Mouse (Mus musculus) heart, adult 2 months (tissue): ENCODE results near the gene Polr2l. TPM values are rescaled to one million over a fixed set of nuclear protein-coding genes. Genes with fewer than 3 reads are reported as not detected.

Experiments
- DNase-seq, 2 experiments: peaks; one replicate each; pipeline ENCODE4 v3.0.0; 2021
- H3K27ac ChIP-seq: fragments of 200-600 bp; 2 replicates; pipeline ENCODE4 v1.8.1; 2022
- H3K27me3 ChIP-seq: fragments of 200-500 bp; 2 replicates; pipeline ENCODE4 v1.6.1; 2012; ENCODE audit warnings: mild to moderate bottlenecking, low read length, inconsistent platforms, mixed read lengths; ENCODE audit not compliant: control insufficient read depth, insufficient read depth
- H3K36me3 ChIP-seq: fragments of 200-500 bp; 2 replicates; pipeline ENCODE4 v1.6.1; 2012; ENCODE audit warnings: low read length, inconsistent platforms; ENCODE audit not compliant: control insufficient read depth, insufficient read depth
- H3K4me1 ChIP-seq: fragments of 200-500 bp; 2 replicates; pipeline ENCODE4 v1.6.1; 2011; ENCODE audit warnings: low read length; ENCODE audit not compliant: control insufficient read depth, insufficient read depth
- H3K4me3 ChIP-seq: fragments of 200-600 bp; 2 replicates; pipeline ENCODE4 v1.8.1; 2022
- H3K79me2 ChIP-seq: fragments of 200-500 bp; replicated peaks from 2 replicates; pipeline ENCODE4 v1.6.1; 2012; ENCODE audit warnings: mild to moderate bottlenecking, inconsistent platforms, low read length, moderate library complexity, mixed read lengths; ENCODE audit not compliant: control insufficient read depth, insufficient read depth
- H3K9ac ChIP-seq: fragments of 200-500 bp; 2 replicates; pipeline ENCODE4 v1.6.1; 2012; ENCODE audit warnings: low read depth, mild to moderate bottlenecking, control low read depth, inconsistent platforms, low read length, mixed read lengths
- CTCF ChIP-seq: fragments of 200-600 bp; IDR thresholded peaks from 2 replicates; pipeline ENCODE4 v1.8.1; 2022; ENCODE audit warnings: antibody characterized with exemption, mild to moderate bottlenecking, moderate library complexity
- EP300 ChIP-seq: fragments of 200-500 bp; IDR thresholded peaks from 2 replicates; pipeline ENCODE4 v1.6.1; 2011; ENCODE audit warnings: low read depth, low read length, control low read depth; ENCODE audit not compliant: insufficient read depth
- POLR2A ChIP-seq: fragments of 200-500 bp; IDR thresholded peaks from 2 replicates; pipeline ENCODE4 v1.6.1; 2011; ENCODE audit warnings: mild to moderate bottlenecking, low read depth, low read length, control low read depth; ENCODE audit not compliant: insufficient read depth
- WGBS: fragments of 180-500 bp; shearing (Covaris S2); methylation state at CpG from one replicate; pipeline ENCODE4 v1.1.7; 2018; 5-methylcytosine and 5-hydroxymethylcytosine counted together
- intact Hi-C: fragments of 180-260 bp; cut with DNase I; formaldehyde crosslinking; loops from one replicate; pipeline ENCODE4 v1.15.1; 2025
- polyA plus RNA-seq: library from polyadenylated mRNA; depleted of rRNA; stranded (reverse); fragments of >200 nt; gene quantifications from 2 replicates; pipeline ENCODE4 v1.2.3, GENCODE M21; 2012
- total RNA-seq, 2 experiments: library from RNA; stranded (reverse); gene quantifications; 2 replicates each; pipeline ENCODE4 v1.2.3; 2021

Polr2l gene
- total and polyA plus RNA-seq, 3 experiments = 62.6 to 82.8 (median 71.7) TPM

DNA sequence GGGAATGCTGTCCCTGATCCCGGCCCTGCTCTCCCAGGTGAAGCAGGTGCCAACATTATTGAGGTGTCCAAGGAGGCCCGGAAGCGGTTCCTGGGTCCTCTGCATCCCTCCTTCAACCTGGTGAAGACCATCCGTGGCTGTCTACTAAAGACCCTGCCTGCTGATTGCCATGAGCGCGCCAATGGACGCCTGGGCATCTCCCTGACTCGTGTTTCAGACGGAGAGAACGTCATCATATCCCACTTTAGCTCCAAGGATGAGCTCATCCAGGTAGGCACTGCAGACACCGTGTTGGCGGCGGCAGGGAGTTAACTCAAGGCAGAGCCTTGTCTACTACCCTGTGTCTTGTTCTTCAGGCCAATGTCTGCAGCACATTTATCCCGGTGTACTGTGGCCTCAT lies 17.7 kb downstream of the Polr2l start:
- Histone ChIP-seq H3K79me2 (no peaks in the 10 kb centered on the region), H3K27me3 (no peaks in the 10 kb centered on the region), H3K4me3 (peak overlapping the region; percentile 100; the same call in 1 of the 2 replicates), H3K27ac (peak overlapping the region; percentile 100), H3K9ac (no peak overlapping the region; the same call in 1 of the 2 replicates), H3K36me3 (peaks cover 5% of the 10 kb centered on the region; the same call in 1 of the 2 replicates), H3K4me1 (peaks cover 24% of the 10 kb centered on the region)
- DNase-seq = peak in 1 of 2 experiments; percentile 20
- TF ChIP-seq EP300 (no peak), CTCF (no peak), POLR2A (no peak)
- intact Hi-C loops = no loop called here
- WGBS = 85% methylated on average over 14 of the region's 14 CpGs

- H3K4me3 ChIP-seq = peak overlapping the region; percentile 100
- peak overlapping the region; percentile 97; the same call in 1 of the 2 replicates for H3K9ac ChIP-seq
- intact Hi-C loops = no loop called here
- no peaks in the 10 kb centered on the region for H3K27me3 ChIP-seq
- H3K4me1 ChIP-seq = peaks cover 23% of the 10 kb centered on the region
- DNase-seq = peak; percentile 56 to 76
- peaks cover 5% of the 10 kb centered on the region; the same call in 1 of the 2 replicates for H3K36me3 ChIP-seq
- no peaks in the 10 kb centered on the region for H3K79me2 ChIP-seq
- TF ChIP-seq CTCF (no peak), POLR2A (peak; percentile 19; the same call in 1 of the 2 replicates), EP300 (peak; percentile 79; the same call in 1 of the 2 replicates)
- WGBS = 37% methylated on average over 6 of the region's 6 CpGs
- peak overlapping the region; percentile 100 for H3K27ac ChIP-seq
Observed at GRCm38 (mm10) chr7:141456739-141457138, 18.2 kb downstream of the Polr2l start.

- no peaks in the 10 kb centered on the region for H3K79me2 ChIP-seq
- peak overlapping the region; percentile 97 for H3K9ac ChIP-seq
- peak; percentile 86 to 89 for DNase-seq
- H3K4me3 ChIP-seq = peak overlapping the region; percentile 100
- no peaks in the 10 kb centered on the region for H3K27me3 ChIP-seq
- H3K4me1 ChIP-seq = peaks cover 22% of the 10 kb centered on the region
- WGBS = under 1% methylated on average over 23 of the region's 23 CpGs
- TF ChIP-seq EP300 = peak; percentile 98
- TF ChIP-seq POLR2A = peak; percentile 75
- TF ChIP-seq CTCF = no peak
- H3K27ac ChIP-seq = peak overlapping the region; percentile 100
- intact Hi-C loops = no loop called here
- H3K36me3 ChIP-seq = peaks cover 5% of the 10 kb centered on the region; the same call in 1 of the 2 replicates
Observed at GRCm38 (mm10) chr7:141455610-141456314, 19.2 kb downstream of the Polr2l start.

- H3K36me3 ChIP-seq = peaks cover 3% of the 10 kb centered on the region; the same call in 1 of the 2 replicates
- peaks cover 16% of the 10 kb centered on the region for H3K4me1 ChIP-seq
- intact Hi-C loops = no loop called here
- peak within 1 kb of the TSS; percentile 100 for H3K4me3 ChIP-seq
- peak; percentile 95 for DNase-seq
- WGBS = under 1% methylated on average over 45 of the region's 45 CpGs
- no peaks in the 10 kb centered on the region for H3K27me3 ChIP-seq
- peak within 1 kb of the TSS; percentile 97 for H3K9ac ChIP-seq
- no peaks in the 10 kb centered on the region for H3K79me2 ChIP-seq
- TF ChIP-seq CTCF (peak; percentile 32; the same call in 1 of the 2 replicates), EP300 (peak; percentile 83; the same call in 1 of the 2 replicates), POLR2A (peak; percentile 99)
- H3K27ac ChIP-seq = peak within 1 kb of the TSS; percentile 100
Observed at GRCm38 (mm10) chr7:141454967-141455551, 19.9 kb downstream of the Polr2l start, which contains the start of gene Pnpla2. Pnpla2 (plus strand) TSS chr7:141455198.

GRCm38 (mm10) chr7:141453636-141454035 lies 21.3 kb downstream of the Polr2l start:
- TF ChIP-seq EP300 (no peak), POLR2A (no peak), CTCF (no peak)
- no peak overlapping the region for H3K27ac ChIP-seq
- peaks cover 5% of the 10 kb centered on the region for H3K36me3 ChIP-seq
- no peaks in the 10 kb centered on the region for H3K79me2 ChIP-seq
- H3K4me3 ChIP-seq = no peak overlapping the region
- intact Hi-C loops = no loop called here
- no peak for DNase-seq
- no peak overlapping the region for H3K9ac ChIP-seq
- 71% methylated on average over 2 of the region's 2 CpGs for WGBS
- no peaks in the 10 kb centered on the region for H3K27me3 ChIP-seq
- H3K4me1 ChIP-seq = peaks cover 13% of the 10 kb centered on the region

- peaks cover 8% of the 10 kb centered on the region for H3K4me1 ChIP-seq
- peaks cover 9% of the 10 kb centered on the region for H3K36me3 ChIP-seq
- no peaks in the 10 kb centered on the region for H3K27me3 ChIP-seq
- no peak overlapping the region for H3K27ac ChIP-seq
- H3K9ac ChIP-seq = no peak overlapping the region
- no peak for DNase-seq
- no peaks in the 10 kb centered on the region for H3K79me2 ChIP-seq
- TF ChIP-seq POLR2A = no peak
- TF ChIP-seq CTCF = no peak
- TF ChIP-seq EP300 = no peak
- no peak overlapping the region for H3K4me3 ChIP-seq
- intact Hi-C loops = no loop called here
Observed at GRCm38 (mm10) chr7:141451928-141452327, 23.0 kb downstream of the Polr2l start.
